Mouse (Mus musculus) embryonic facial prominence, embryonic 14.5 days (tissue): ENCODE data around the gene Sec61a1. TPM values are rescaled to one million over a fixed set of nuclear protein-coding genes. Genes with fewer than 3 reads are reported as not detected.

Experiments used
- ATAC-seq: fragments of 200-750 bp; cut with Nextera tagmentation; 2 replicates; pipeline ENCODE4 v1.8.0; 2017; ENCODE audit warnings: low read depth, moderate number of reproducible peaks, moderate TSS enrichment
- DNase-seq: peaks from one replicate; pipeline ENCODE4 v3.0.0-alpha.2; 2015; ENCODE audit warnings: low spot score
- H3K27ac ChIP-seq: fragments of 300-500 bp; sonication (generic); replicated peaks from 2 replicates; pipeline ENCODE4 v1.5.1; 2014; ENCODE audit warnings: low read depth, mild to moderate bottlenecking, low read length, moderate library complexity
- H3K27me3 ChIP-seq: fragments of 300-500 bp; sonication (generic); replicated peaks from 2 replicates; pipeline ENCODE4 v1.6.1; 2014; ENCODE audit warnings: low read length; ENCODE audit not compliant: control insufficient read depth, insufficient read depth
- H3K36me3 ChIP-seq: fragments of 300-500 bp; sonication (generic); 2 replicates; pipeline ENCODE4 v1.6.1; 2014; ENCODE audit warnings: low read length, mixed read lengths; ENCODE audit not compliant: control insufficient read depth, insufficient read depth
- H3K4me1 ChIP-seq: fragments of 300-500 bp; sonication (generic); 2 replicates; pipeline ENCODE4 v1.6.1; 2014; ENCODE audit warnings: antibody characterized with exemption, low read length; ENCODE audit not compliant: control insufficient read depth, insufficient read depth
- H3K4me2 ChIP-seq: fragments of 300-500 bp; sonication (generic); 2 replicates; pipeline ENCODE4 v1.6.1; 2014; ENCODE audit warnings: low read depth, mild to moderate bottlenecking, low read length, moderate library complexity, mixed read lengths
- H3K4me3 ChIP-seq: fragments of 300-500 bp; sonication (generic); 2 replicates; pipeline ENCODE4 v1.5.1; 2014; ENCODE audit warnings: low read depth, mild to moderate bottlenecking, low read length
- H3K9ac ChIP-seq: fragments of 300-500 bp; sonication (generic); 2 replicates; pipeline ENCODE4 v1.6.1; 2014; ENCODE audit warnings: low read depth, mild to moderate bottlenecking, low read length, moderate library complexity, mixed read lengths
- H3K9me3 ChIP-seq: fragments of 300-500 bp; sonication (generic); 2 replicates; pipeline ENCODE4 v1.6.1; 2016; ENCODE audit warnings: low read length; ENCODE audit not compliant: control insufficient read depth
- WGBS: fragments of 180-500 bp; shearing (Covaris S2); extraction: QIAGEN DNeasy Blood & Tissue Kit; methylation state at CpG from one replicate; pipeline ENCODE4 v1.1.7; 2014; 5-methylcytosine and 5-hydroxymethylcytosine counted together
- polyA plus RNA-seq: library from polyadenylated mRNA; unstranded; fragments of >200 nt; fragmentation: Nextera tagmentation; extraction: Ambion mirVana; gene quantifications from 2 replicates; pipeline ENCODE4 v1.2.1, GENCODE M21; 2014

Sec61a1 gene
- 268 and 278 TPM in 2 replicates for polyA plus RNA-seq

DNA sequence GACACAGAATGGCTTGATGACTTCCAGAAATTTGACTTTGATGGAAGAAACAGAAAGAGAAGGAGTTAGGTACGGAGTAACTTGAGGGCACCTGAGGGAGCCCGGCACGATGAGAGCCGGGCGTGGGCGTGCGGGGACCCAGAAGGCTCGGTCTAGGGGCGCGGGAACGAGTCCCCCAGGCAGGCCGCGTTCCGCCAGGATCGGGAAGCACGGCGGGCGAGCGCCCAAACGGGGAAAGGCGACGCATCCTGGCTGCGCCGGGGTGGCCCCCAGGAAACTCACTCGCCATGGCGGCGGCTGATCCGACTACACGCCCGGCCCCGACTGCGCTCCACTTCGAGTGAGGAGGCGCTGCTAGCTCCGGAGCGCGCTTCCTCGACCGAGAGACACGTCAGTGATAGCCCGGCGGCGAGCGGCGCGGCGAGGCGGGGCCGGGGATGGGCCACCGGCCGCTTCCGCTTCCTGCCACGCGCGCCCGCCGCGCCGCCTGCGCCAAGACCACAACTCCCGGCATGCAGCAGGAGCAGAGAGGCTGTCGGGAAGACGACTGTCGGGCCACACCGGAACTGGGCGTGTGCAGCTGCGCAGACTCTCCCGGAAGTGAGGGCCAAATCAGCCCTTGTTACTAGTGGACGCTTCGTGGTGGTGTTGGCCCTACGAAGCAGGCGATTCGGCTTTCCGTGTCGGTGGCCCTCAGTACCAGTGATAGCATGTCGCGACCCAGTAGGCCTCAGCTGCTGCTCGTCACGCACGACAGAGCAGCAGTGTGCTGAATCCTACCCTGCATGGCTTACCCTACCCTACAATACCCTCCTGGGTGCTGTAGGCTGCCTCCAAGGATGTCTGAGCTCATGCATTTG, at the start of gene Sec61a1:
Gene Sec61a1, minus strand, starts transcription at position 502 of the 860 bp plus-strand sequence.
- Histone ChIP-seq H3K9me3 (no peaks in the 10 kb centered on the region), H3K27ac (peak within 1 kb of the TSS; percentile 90), H3K36me3 (peaks cover 26% of the 10 kb centered on the region), H3K27me3 (no peaks in the 10 kb centered on the region), H3K4me2 (peak within 1 kb of the TSS; percentile 89), H3K4me1 (peaks cover 14% of the 10 kb centered on the region), H3K4me3 (peak within 1 kb of the TSS; percentile 98), H3K9ac (peak within 1 kb of the TSS; percentile 99)
- DNase-seq (peak; percentile 98), ATAC-seq (peak; percentile 98)
- 0% methylated on average over 35 of the region's 80 CpGs for WGBS

DNA sequence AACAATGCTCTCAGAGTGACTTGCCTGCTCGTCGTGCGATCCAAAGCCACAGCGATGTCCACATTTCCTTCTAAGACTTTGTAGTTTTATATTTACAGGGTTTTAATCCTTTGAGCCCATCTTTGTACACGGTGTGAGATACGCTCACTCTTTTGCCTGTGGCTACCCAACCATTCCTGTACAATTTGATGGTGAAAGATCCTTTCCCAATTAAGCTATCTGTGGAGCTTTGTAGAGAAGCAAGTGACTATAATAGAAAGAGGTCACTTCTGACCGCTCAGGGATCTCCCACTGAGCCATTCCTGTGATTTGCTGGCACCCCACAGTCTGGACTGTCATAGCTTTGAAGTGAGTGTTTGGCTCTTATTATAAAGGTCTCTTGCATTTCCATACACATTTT, 48.0 kb upstream of the Sec61a1 start:
- no peaks in the 10 kb centered on the region for H3K9me3 ChIP-seq
- H3K27me3 ChIP-seq: peaks cover 11% of the 10 kb centered on the region
- DNase-seq (no peak), ATAC-seq (no peak)
- no peak overlapping the region for H3K9ac ChIP-seq
- 0 out of 2 replicates have a peak overlapping the region, but pooled peaks have one; percentile 5 for H3K4me2 ChIP-seq
- no peak overlapping the region for H3K27ac ChIP-seq
- no peaks in the 10 kb centered on the region for H3K36me3 ChIP-seq
- H3K4me1 ChIP-seq: no peaks in the 10 kb centered on the region
- WGBS: 9% methylated on average over 7 of the region's 7 CpGs
- H3K4me3 ChIP-seq: no peak overlapping the region

DNA sequence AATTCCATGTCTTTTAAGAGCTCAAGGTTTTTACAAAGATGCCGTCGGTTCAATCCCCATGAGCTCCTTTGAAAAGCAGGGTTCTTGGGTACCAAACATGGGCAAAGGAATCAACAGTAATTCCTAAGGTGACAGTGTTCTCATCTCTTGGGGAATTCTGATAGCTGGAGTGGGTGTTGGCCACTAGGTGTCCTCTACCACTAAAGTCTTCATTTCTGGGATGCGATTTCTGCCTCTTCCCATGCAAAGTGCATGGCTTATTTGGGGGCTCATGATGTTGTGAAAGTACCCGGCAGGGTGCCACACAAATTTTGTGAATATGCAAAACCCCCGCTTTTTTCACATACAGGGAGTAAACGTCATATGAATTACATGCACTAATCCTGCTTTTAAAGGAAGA, 46.3 kb upstream of the Sec61a1 start:
- H3K4me2 ChIP-seq: no peak overlapping the region

DNA sequence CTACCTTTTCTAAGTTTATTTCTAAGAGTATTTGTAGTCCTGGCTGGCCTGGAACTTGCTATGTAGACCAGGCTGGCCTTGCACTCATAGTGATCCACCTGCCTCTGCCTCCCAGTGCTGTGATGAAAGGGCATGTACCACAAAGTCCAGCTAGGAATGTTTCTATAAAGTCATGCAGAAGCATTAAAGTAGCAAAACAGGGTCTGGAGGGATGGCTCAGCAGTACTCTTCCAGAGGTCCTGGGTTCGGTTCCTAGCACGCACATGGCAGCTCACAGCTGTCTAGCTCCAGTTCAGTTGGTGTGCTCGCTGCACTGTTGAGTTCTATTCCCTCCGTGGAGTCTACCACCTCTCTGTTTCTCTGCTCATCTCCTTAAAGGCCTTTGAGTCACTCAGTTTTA, 41.5 kb upstream of the Sec61a1 start:
- peaks cover 4% of the 10 kb centered on the region; the same call in 1 of the 2 replicates for H3K27me3 ChIP-seq
- H3K36me3 ChIP-seq: no peaks in the 10 kb centered on the region
- H3K4me2 ChIP-seq: no peak overlapping the region
- no peak overlapping the region for H3K9ac ChIP-seq
- H3K27ac ChIP-seq: no peak overlapping the region
- no peaks in the 10 kb centered on the region for H3K9me3 ChIP-seq
- DNase-seq: no peak
- WGBS: 88% methylated on average over 4 of the region's 4 CpGs
- no peak overlapping the region for H3K4me3 ChIP-seq
- H3K4me1 ChIP-seq: no peaks in the 10 kb centered on the region
- ATAC-seq: no peak

More for the DNA sequence above, 46.3 kb upstream of the Sec61a1 start:
- DNase-seq (no peak), ATAC-seq (no peak)
- Histone ChIP-seq H3K9me3 (no peaks in the 10 kb centered on the region), H3K27ac (no peak overlapping the region), H3K4me1 (no peaks in the 10 kb centered on the region), H3K9ac (no peak overlapping the region), H3K4me3 (no peak overlapping the region), H3K27me3 (peaks cover 11% of the 10 kb centered on the region), H3K36me3 (no peaks in the 10 kb centered on the region)
- 33% methylated on average over 6 of the region's 6 CpGs for WGBS

DNA sequence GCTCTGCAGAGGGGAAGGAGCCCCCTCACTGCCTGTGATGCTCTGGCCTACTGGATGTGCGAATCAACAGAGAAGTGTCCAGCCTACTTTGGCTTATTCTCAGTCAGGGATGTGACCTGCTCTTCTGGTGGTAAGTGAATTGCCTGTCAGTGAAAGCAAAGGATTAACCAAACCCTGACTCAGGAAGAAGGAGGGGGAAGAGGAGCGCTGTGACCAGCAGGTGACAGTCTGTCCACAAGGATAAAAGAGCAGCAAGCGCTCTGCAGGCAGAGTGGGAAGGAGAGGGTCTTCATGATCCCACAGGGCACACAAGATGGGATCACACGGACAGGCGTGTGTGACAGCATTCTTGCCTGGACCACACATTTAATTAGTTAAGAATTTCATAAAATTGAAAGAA, 41.0 kb upstream of the Sec61a1 start:
- H3K9me3 ChIP-seq: no peaks in the 10 kb centered on the region
- no peaks in the 10 kb centered on the region for H3K36me3 ChIP-seq
- H3K4me1 ChIP-seq: no peaks in the 10 kb centered on the region
- no peak overlapping the region for H3K4me2 ChIP-seq
- no peak overlapping the region for H3K27ac ChIP-seq
- H3K27me3 ChIP-seq: peaks cover 3% of the 10 kb centered on the region; the same call in 1 of the 2 replicates
- no peak for ATAC-seq
- H3K4me3 ChIP-seq: no peak overlapping the region
- no peak overlapping the region for H3K9ac ChIP-seq
- WGBS: 34% methylated on average over 5 of the region's 5 CpGs
- DNase-seq: no peak

DNA sequence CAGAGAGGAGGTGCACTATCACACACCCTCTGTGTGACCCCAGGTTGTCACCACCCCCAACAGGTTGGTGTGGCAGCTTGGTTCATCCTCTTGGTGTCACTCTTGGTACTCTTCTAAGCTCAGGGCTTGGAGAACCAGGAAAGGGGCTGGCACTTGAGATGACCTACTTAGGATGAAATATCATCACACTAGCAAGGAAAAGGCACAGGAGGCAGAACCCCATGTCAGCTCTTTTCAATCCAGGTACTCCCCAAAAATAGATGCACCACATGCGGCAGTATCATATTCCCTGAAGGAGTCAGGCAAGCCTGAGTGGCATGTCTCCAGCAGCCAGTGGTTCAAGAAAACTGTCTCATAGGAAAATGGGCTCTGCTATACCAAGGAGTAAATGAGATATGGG, 39.4 kb upstream of the Sec61a1 start:
- H3K4me2 ChIP-seq: no peak overlapping the region
- H3K9me3 ChIP-seq: no peaks in the 10 kb centered on the region
- H3K4me1 ChIP-seq: no peaks in the 10 kb centered on the region
- no peak overlapping the region for H3K9ac ChIP-seq
- no peaks in the 10 kb centered on the region for H3K36me3 ChIP-seq
- no peaks in the 10 kb centered on the region for H3K27me3 ChIP-seq
- H3K27ac ChIP-seq: no peak overlapping the region
- DNase-seq (no peak), ATAC-seq (no peak)
- no peak overlapping the region for H3K4me3 ChIP-seq
- WGBS: 75% methylated on average over 1 of the region's 1 CpGs

DNA sequence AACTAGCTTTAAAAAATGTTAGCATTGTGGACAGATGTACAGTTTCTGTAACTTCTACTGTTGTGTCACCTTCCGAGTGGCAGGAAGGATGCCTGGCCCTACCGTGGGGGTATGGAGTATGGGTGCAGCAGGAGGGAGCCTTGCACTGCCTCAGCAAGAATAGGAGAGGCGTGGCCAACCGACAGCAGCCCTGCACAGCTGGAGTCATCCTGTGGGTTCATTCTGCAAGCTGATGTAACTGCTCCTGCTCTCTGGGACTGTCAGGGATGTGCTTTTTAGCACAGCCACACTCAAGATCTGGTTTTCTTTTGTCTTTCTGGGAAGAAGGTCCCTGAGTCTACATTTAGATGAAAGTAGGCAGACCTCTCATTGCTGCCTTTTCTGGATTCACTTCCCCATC, 38.8 kb upstream of the Sec61a1 start:
- 15% methylated on average over 4 of the region's 4 CpGs for WGBS
- H3K4me2 ChIP-seq: no peak overlapping the region
- ATAC-seq (no peak), DNase-seq (no peak)
- H3K27ac ChIP-seq: no peak overlapping the region
- no peak overlapping the region for H3K4me3 ChIP-seq
- no peaks in the 10 kb centered on the region for H3K4me1 ChIP-seq
- H3K36me3 ChIP-seq: no peaks in the 10 kb centered on the region
- no peaks in the 10 kb centered on the region for H3K9me3 ChIP-seq
- no peaks in the 10 kb centered on the region for H3K27me3 ChIP-seq
- H3K9ac ChIP-seq: no peak overlapping the region

DNA sequence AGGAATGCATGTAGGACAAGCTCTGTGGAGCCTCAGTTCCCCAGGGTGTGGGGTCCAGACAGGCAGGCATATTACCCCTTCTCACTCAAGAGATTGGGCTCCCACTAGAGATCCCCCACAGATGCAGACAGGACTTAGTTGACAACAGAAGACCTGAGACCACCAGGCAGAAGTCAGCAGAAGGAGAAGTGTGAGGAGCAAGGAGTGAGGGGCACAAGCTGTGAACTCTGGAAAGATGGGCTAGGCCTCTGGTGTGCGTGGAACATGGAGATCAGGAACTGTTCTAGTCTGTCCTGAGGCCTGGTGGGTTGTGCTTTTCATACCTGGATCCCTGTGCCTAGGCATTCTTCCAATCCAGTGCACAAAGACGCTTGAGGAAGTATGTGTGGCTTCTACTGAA, 31.2 kb upstream of the Sec61a1 start:
- WGBS: 85% methylated on average over 2 of the region's 2 CpGs
- Histone ChIP-seq H3K27ac (no peak overlapping the region), H3K9ac (no peak overlapping the region), H3K36me3 (no peaks in the 10 kb centered on the region), H3K9me3 (no peaks in the 10 kb centered on the region), H3K4me2 (no peak overlapping the region), H3K4me1 (no peaks in the 10 kb centered on the region), H3K27me3 (peaks cover 28% of the 10 kb centered on the region), H3K4me3 (no peak overlapping the region)
- no peak for ATAC-seq
- DNase-seq: no peak
